Mouse (Mus musculus) spleen, adult 2 months (tissue): ENCODE results near the gene Ctbs.

Experiments used
- CTCF ChIP-seq: fragments of 200-500 bp; IDR thresholded peaks from 2 replicates; pipeline ENCODE4 v1.5.1; 2011; ENCODE audit warnings: mild to moderate bottlenecking, inconsistent platforms; ENCODE audit not compliant: insufficient read depth, insufficient read length, insufficient replicate concordance; ENCODE audit errors: extremely low read depth
- POLR2A ChIP-seq: fragments of 200-500 bp; IDR thresholded peaks from 2 replicates; pipeline ENCODE4 v1.6.1; 2011; ENCODE audit warnings: low read depth, low read length, inconsistent platforms

DNA sequence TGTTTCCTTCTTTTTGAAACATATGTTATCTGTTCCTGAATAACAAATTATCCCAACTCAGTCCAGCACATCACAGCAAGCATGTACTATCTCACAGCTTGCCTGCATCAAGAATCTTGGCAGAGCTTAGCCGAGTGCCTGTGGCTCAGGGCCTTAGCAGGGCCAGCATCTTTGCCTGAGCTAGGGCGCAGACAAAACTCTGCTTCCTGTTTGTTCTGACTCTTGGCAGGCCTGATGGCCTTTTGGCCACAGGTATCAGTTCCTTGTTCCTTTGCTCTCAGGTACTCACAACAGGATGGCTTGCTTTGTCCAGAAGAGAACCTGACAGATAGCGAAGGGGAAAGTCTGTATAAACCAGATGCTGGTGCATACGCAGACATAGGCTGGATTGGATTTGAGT, 35.6 kb upstream of the Ctbs start:
- TF ChIP-seq CTCF, result no peak
- TF ChIP-seq POLR2A, result no peak
